Mouse (Mus musculus): ENCODE data around the gene Plcd1. TPM values are rescaled to one million over a fixed set of nuclear protein-coding genes. Genes with fewer than 3 reads are reported as not detected.

Gene Plcd1
- polyA plus RNA-seq, 1 experiment, result 37.3 TPM

GRCm38 (mm10) chr9:119092473-119093418, 556 bp downstream of the Plcd1 start:
- 4% methylated on average over 45 of the region's 45 CpGs for WGBS
- Histone ChIP-seq H3K4me1 (ENCODE audit: control insufficient read depth, insufficient read depth, low read length) (0 out of 2 replicates have a peak, but pooled peaks cover 2% of the 10 kb centered on the region), H3K4me3 (replicated peaks; ENCODE audit: extremely low read depth, low read depth, low read length) (peak overlapping the region; percentile 68)
- DNase-seq, result peak; percentile 47
- no peak for TF ChIP-seq CTCF (IDR thresholded peaks at IDR 0.05; ENCODE audit: insufficient read depth, low read length)
- no peak; the same call in 1 of the 2 replicates for TF ChIP-seq POLR2A (IDR thresholded peaks at IDR 0.05; ENCODE audit: borderline replicate concordance, extremely low read depth, low read depth, low read length)

- WGBS, result 70% methylated on average over 12 of the region's 12 CpGs
- Histone ChIP-seq H3K4me1 (ENCODE audit: control insufficient read depth, insufficient read depth, low read length) (0 out of 2 replicates have a peak, but pooled peaks cover 7% of the 10 kb centered on the region), H3K4me3 (replicated peaks; ENCODE audit: extremely low read depth, low read depth, low read length) (no peak overlapping the region)
- no peak for DNase-seq
- TF ChIP-seq CTCF (IDR thresholded peaks at IDR 0.05; ENCODE audit: insufficient read depth, low read length) (no peak), POLR2A (IDR thresholded peaks at IDR 0.05; ENCODE audit: borderline replicate concordance, extremely low read depth, low read depth, low read length) (no peak)
Observed at GRCm38 (mm10) chr9:119091581-119092310, 1.6 kb downstream of the Plcd1 start.

GRCm38 (mm10) chr9:119090462-119090861, 2.8 kb downstream of the Plcd1 start:
- WGBS, result 75% methylated on average over 5 of the region's 5 CpGs
- Histone ChIP-seq H3K4me1 (ENCODE audit: control insufficient read depth, insufficient read depth, low read length) (0 out of 2 replicates have a peak, but pooled peaks cover 7% of the 10 kb centered on the region), H3K4me3 (replicated peaks; ENCODE audit: extremely low read depth, low read depth, low read length) (no peak overlapping the region)
- TF ChIP-seq CTCF (IDR thresholded peaks at IDR 0.05; ENCODE audit: insufficient read depth, low read length), result no peak
- TF ChIP-seq POLR2A (IDR thresholded peaks at IDR 0.05; ENCODE audit: borderline replicate concordance, extremely low read depth, low read depth, low read length), result no peak
- DNase-seq, result no peak

DNA sequence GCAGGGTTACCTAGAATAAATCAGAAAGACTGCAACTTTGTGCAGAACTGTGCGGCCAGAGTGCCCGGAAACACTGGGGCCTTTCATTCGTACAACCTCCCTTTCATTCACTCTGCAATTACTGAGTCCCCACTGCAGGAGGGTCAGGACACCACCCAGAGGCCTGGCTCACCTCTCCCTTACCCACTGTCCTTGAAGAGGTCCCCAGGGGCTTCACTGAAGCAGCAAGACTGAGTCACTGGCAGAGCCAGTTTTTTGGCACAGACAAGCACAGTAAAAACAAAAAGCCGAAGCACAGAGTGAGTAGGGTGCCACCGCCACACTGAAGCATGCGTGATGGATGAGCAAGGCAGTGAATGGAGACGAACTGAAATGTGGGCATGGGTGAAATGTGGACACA, 3.9 kb downstream of the Plcd1 start:
- no peak for DNase-seq
- TF ChIP-seq CTCF (IDR thresholded peaks at IDR 0.05; ENCODE audit: insufficient read depth, low read length) (no peak), POLR2A (IDR thresholded peaks at IDR 0.05; ENCODE audit: borderline replicate concordance, extremely low read depth, low read depth, low read length) (no peak)
- H3K4me1 ChIP-seq (ENCODE audit: control insufficient read depth, insufficient read depth, low read length), result 0 out of 2 replicates have a peak, but pooled peaks cover 7% of the 10 kb centered on the region
- 71% methylated on average over 7 of the region's 7 CpGs for WGBS
- H3K4me3 ChIP-seq (replicated peaks; ENCODE audit: extremely low read depth, low read depth, low read length), result no peak overlapping the region

DNA sequence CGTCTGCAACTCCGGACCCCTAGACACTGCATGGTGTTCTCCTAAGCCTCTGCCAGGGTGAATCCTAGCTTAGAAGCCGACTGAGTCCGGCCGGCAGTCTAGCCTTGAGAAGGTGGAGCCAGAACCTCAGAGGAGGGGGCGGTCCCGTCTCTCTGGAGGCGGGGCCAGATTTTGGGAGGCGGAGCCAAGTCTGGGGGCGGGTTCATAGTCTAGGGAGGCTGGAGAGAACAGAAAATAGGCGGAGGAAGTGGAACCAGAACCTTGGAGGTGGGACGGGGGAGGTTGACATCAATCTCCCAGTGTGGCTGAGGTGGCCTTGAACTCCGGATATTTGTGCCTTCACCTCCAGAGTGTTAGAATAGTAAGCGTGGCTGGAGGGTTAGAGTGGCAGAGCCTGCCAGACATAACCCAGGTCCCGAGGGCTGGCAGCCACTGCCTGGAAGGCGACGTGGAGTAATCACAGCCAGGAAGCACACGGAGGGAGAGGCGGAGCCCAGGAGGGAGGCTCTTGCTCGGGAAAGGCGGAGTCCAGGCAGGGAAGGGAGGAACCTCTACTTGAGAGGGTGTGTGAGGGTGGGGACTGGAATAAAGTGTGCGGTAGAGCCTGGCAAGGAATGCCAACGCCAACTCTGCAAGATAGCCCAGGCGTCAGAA, 5.0 kb downstream of the Plcd1 start:
- TF ChIP-seq POLR2A (IDR thresholded peaks at IDR 0.05; ENCODE audit: borderline replicate concordance, extremely low read depth, low read depth, low read length), result 0 out of 2 replicates have a peak, but pooled peaks have one; percentile 42
- TF ChIP-seq CTCF (IDR thresholded peaks at IDR 0.05; ENCODE audit: insufficient read depth, low read length), result no peak
- Histone ChIP-seq H3K4me1 (ENCODE audit: control insufficient read depth, insufficient read depth, low read length) (0 out of 2 replicates have a peak, but pooled peaks cover 7% of the 10 kb centered on the region), H3K4me3 (replicated peaks; ENCODE audit: extremely low read depth, low read depth, low read length) (peak overlapping the region; percentile 60)
- WGBS, result under 1% methylated on average over 24 of the region's 24 CpGs
- DNase-seq, result peak; percentile 96

DNA sequence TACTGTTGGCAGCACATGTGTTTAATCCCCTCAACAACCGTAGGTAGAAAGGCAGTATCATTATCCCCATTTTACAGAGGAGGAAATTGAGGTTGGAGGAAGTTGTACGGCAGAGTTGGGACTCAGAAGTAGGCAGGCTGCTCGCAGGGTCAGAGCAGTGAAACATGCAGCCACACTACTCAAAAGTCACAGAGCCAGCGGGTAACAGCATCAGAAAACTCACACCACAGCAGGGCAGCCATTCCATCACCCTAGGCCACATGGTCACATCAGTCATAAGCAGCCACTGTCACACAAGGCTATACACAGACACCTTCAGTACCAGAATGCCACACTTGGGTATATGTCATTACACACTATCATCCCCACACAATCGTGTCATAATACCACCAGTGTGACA, 6.0 kb downstream of the Plcd1 start:
- TF ChIP-seq CTCF (IDR thresholded peaks at IDR 0.05; ENCODE audit: insufficient read depth, low read length), result no peak
- TF ChIP-seq POLR2A (IDR thresholded peaks at IDR 0.05; ENCODE audit: borderline replicate concordance, extremely low read depth, low read depth, low read length), result no peak
- no peak for DNase-seq
- no peak overlapping the region for H3K4me3 ChIP-seq (replicated peaks; ENCODE audit: extremely low read depth, low read depth, low read length)
- 0 out of 2 replicates have a peak, but pooled peaks cover 7% of the 10 kb centered on the region for H3K4me1 ChIP-seq (ENCODE audit: control insufficient read depth, insufficient read depth, low read length)
- WGBS, result 79% methylated on average over 5 of the region's 5 CpGs

- Histone ChIP-seq H3K4me3 (replicated peaks; ENCODE audit: extremely low read depth, low read depth, low read length) (no peak overlapping the region), H3K4me1 (ENCODE audit: control insufficient read depth, insufficient read depth, low read length) (0 out of 2 replicates have a peak, but pooled peaks cover 7% of the 10 kb centered on the region)
- no peak for TF ChIP-seq CTCF (IDR thresholded peaks at IDR 0.05; ENCODE audit: insufficient read depth, low read length)
- no peak for TF ChIP-seq POLR2A (IDR thresholded peaks at IDR 0.05; ENCODE audit: borderline replicate concordance, extremely low read depth, low read depth, low read length)
- DNase-seq, result no peak
- WGBS, result 63% methylated on average over 1 of the region's 1 CpGs
Observed at GRCm38 (mm10) chr9:119086451-119086850, 6.9 kb downstream of the Plcd1 start.

DNA sequence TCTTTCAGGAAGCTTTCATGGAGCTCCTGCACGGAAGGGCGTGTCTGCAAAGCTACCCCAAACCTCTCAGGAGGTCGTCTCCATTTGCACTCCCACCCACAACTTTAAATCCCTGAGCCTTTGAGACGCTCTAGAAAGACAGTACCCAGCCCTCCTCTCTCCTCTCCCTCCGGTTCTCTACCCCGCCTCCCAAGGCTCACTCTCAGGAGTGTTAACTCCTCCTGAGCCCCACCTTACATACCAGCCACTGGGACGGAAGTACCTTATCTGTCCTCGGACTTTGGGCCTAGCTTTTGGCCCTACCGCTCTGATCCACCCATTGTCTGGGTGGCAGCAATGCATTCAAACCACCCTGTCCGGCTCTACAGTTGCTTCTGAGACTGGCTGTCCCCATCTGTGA, 9.3 kb downstream of the Plcd1 start:
- 0 out of 2 replicates have a peak, but pooled peaks cover 7% of the 10 kb centered on the region for H3K4me1 ChIP-seq (ENCODE audit: control insufficient read depth, insufficient read depth, low read length)
- no peak for DNase-seq
- TF ChIP-seq POLR2A (IDR thresholded peaks at IDR 0.05; ENCODE audit: borderline replicate concordance, extremely low read depth, low read depth, low read length) (no peak), CTCF (IDR thresholded peaks at IDR 0.05; ENCODE audit: insufficient read depth, low read length) (no peak)
- H3K4me3 ChIP-seq (replicated peaks; ENCODE audit: extremely low read depth, low read depth, low read length), result no peak overlapping the region
- WGBS, result 70% methylated on average over 10 of the region's 10 CpGs
